15 mouse cellular contexts compared by ENCODE assay signal in the genomic region with DNA sequence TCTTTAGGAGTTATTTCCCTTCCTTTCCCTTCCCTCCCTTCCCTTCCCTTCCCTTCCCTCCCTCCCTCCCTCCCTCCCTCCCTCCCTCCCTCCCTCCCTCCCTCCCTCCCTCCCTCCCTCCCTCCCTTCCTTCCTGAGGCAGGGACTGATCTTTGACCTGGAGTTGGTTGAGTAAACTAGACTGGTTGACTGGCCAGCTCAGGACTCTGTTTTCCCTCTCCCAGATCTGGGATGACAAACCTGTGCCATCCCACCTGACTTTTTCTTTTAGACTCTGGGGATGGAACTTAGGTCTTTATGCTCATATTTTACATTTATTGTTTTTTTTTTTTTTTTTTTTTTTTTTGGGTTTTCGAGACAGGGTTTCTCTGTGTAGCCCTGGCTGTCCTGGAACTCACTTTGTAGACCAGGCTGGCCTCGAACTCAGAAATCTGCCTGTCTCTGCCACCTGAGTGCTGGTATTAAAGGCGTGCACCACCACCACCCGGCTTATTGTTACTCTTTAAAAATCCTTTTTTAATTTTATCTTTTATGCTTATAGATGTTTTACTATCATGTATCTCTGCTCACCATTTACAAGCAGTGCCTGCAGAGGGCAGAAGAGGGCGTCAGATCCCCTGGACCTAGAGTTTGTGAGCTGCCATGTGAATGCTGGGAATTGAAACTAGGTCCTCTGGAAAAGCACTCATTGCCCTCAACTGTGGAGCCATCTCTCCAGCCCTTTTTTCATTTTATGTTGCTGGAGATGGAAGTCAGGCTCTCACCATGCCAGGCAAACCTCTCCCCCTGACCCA. TPM values are rescaled to one million over a fixed set of nuclear protein-coding genes. Genes with fewer than 3 reads are reported as not detected.
DNase-seq lines count a peak whose midpoint lies in the region; ATAC-seq and TF ChIP-seq lines count a peak whose summit lies in the region.
"Had no signal": no experiment of that assay in that cellular context is flagged by ENCODE, and none has a peak within 500 bp of the region (broad histone marks: within the 10 kb centered on the region; RNA-seq: fewer than 3 reads in every experiment).

No protein-coding gene starts in this region.

- H3K4me2 ChIP-seq in midbrain, embryonic 11.5 days: no peak overlapping the region
- H3K4me2 ChIP-seq in midbrain, embryonic 13.5 days (replicated peaks): no peak overlapping the region
- H3K4me2 ChIP-seq: embryonic facial prominence, embryonic 12.5 days; midbrain, embryonic 15.5 days had no signal

- intact Hi-C loops in heart, adult 2 months (cut with DNase I): no loop called here

- no peak for TF ChIP-seq EP300 in heart, adult 2 months (IDR thresholded peaks at IDR 0.05; ENCODE audit: insufficient read depth, low read depth, low read length)

- peak; percentile 28; the same call in 1 of the 2 replicates for TF ChIP-seq CTCF in heart, adult 2 months (IDR thresholded peaks at IDR 0.05)
- TF ChIP-seq CTCF in embryonic fibroblast, embryonic 13.5 days (IDR thresholded peaks at IDR 0.05; ENCODE audit: borderline replicate concordance, insufficient read depth, low read length): 0 out of 2 replicates have a peak, but pooled peaks have one; percentile 3

- H3K27me3 ChIP-seq in heart, adult 2 months (ENCODE audit: control insufficient read depth, insufficient read depth, low read length): no peaks in the 10 kb centered on the region
- no peaks in the 10 kb centered on the region for H3K27me3 ChIP-seq in midbrain, embryonic 11.5 days (ENCODE audit: control insufficient read depth, insufficient read depth, low read length)
- no peaks in the 10 kb centered on the region for H3K27me3 ChIP-seq in midbrain, embryonic 13.5 days
- H3K27me3 ChIP-seq in splenic B cell, adult 2 months (ENCODE audit: control insufficient read depth, insufficient read depth, low read length, poor library complexity, severe bottlenecking): no peaks in the 10 kb centered on the region
- H3K27me3 ChIP-seq: embryonic facial prominence, embryonic 12.5 days; midbrain, embryonic 15.5 days had no signal

- no peak overlapping the region for H3K9ac ChIP-seq in heart, adult 2 months (ENCODE audit: low read depth, low read length)
- H3K9ac ChIP-seq in midbrain, embryonic 11.5 days (ENCODE audit: low read length): no peak overlapping the region
- H3K9ac ChIP-seq in midbrain, embryonic 13.5 days (replicated peaks): no peak overlapping the region
- H3K9ac ChIP-seq: embryonic facial prominence, embryonic 12.5 days; midbrain, embryonic 15.5 days had no signal

- H3K9me3 ChIP-seq in midbrain, embryonic 11.5 days (ENCODE audit: control insufficient read depth, low read length): no peaks in the 10 kb centered on the region
- no peaks in the 10 kb centered on the region for H3K9me3 ChIP-seq in midbrain, embryonic 13.5 days
- H3K9me3 ChIP-seq: embryonic facial prominence, embryonic 12.5 days; midbrain, embryonic 15.5 days had no signal

- peaks cover 4% of the 10 kb centered on the region; the same call in 1 of the 2 replicates for H3K79me2 ChIP-seq in heart, adult 2 months (replicated peaks; ENCODE audit: control insufficient read depth, insufficient read depth, low read length)

- H3K36me3 ChIP-seq in heart, adult 2 months (ENCODE audit: control insufficient read depth, insufficient read depth, low read length): no peaks in the 10 kb centered on the region
- H3K36me3 ChIP-seq in midbrain, embryonic 11.5 days (ENCODE audit: control insufficient read depth, insufficient read depth, low read length): no peaks in the 10 kb centered on the region
- H3K36me3 ChIP-seq in midbrain, embryonic 13.5 days: peaks cover 10% of the 10 kb centered on the region; the same call in 1 of the 2 replicates
- H3K36me3 ChIP-seq in splenic B cell, adult 2 months (ENCODE audit: control insufficient read depth, insufficient read depth, low read length, poor library complexity, severe bottlenecking): no peaks in the 10 kb centered on the region; the same call in 1 of the 2 replicates

- ATAC-seq in midbrain, embryonic 11.5 days (ENCODE audit: low FRiP score): no peak
- no peak for ATAC-seq in midbrain, embryonic 13.5 days
- ATAC-seq: midbrain, embryonic 15.5 days had no signal

- WGBS in heart, adult 2 months: 79% methylated on average over 5 of the region's 5 CpGs
- WGBS in midbrain, embryonic 11.5 days: 89% methylated on average over 4 of the region's 5 CpGs
- WGBS in midbrain, embryonic 13.5 days: 85% methylated on average over 4 of the region's 5 CpGs

- H3K4me1 ChIP-seq in heart, adult 2 months (ENCODE audit: control insufficient read depth, insufficient read depth, low read length): peaks cover 3% of the 10 kb centered on the region
- no peaks in the 10 kb centered on the region for H3K4me1 ChIP-seq in midbrain, embryonic 11.5 days (ENCODE audit: control insufficient read depth, insufficient read depth, low read length)
- no peaks in the 10 kb centered on the region for H3K4me1 ChIP-seq in midbrain, embryonic 13.5 days (replicated peaks)
- H3K4me1 ChIP-seq in embryonic fibroblast, embryonic 13.5 days (ENCODE audit: control insufficient read depth, insufficient read depth, low read length): no peaks in the 10 kb centered on the region
- H3K4me1 ChIP-seq: embryonic facial prominence, embryonic 12.5 days; midbrain, embryonic 15.5 days had no signal

- TF ChIP-seq POLR2A in heart, adult 2 months (IDR thresholded peaks at IDR 0.05; ENCODE audit: insufficient read depth, low read depth, low read length): no peak
- no peak for TF ChIP-seq POLR2A in embryonic fibroblast, embryonic 13.5 days (IDR thresholded peaks at IDR 0.05; ENCODE audit: low read depth, low read length)

- no peak overlapping the region for H3K4me3 ChIP-seq in heart, adult 2 months
- H3K4me3 ChIP-seq in midbrain, embryonic 11.5 days (ENCODE audit: low read depth, low read length): no peak overlapping the region
- H3K4me3 ChIP-seq in midbrain, embryonic 13.5 days (replicated peaks): no peak overlapping the region
- no peak overlapping the region for H3K4me3 ChIP-seq in embryonic fibroblast, embryonic 13.5 days (ENCODE audit: insufficient read depth, low read length)
- H3K4me3 ChIP-seq: embryonic facial prominence, embryonic 12.5 days; midbrain, embryonic 15.5 days had no signal

- no peak overlapping the region for H3K27ac ChIP-seq in heart, adult 2 months
- no peak overlapping the region for H3K27ac ChIP-seq in midbrain, embryonic 11.5 days (ENCODE audit: low read depth, low read length)
- H3K27ac ChIP-seq in midbrain, embryonic 13.5 days: no peak overlapping the region
- no peak overlapping the region for H3K27ac ChIP-seq in embryonic fibroblast, embryonic 13.5 days (ENCODE audit: insufficient read depth, low read length)
- H3K27ac ChIP-seq: embryonic facial prominence, embryonic 12.5 days; midbrain, embryonic 15.5 days had no signal

- DNase-seq in heart, adult 2 months: no peak
- no peak for DNase-seq in heart, adult 9 months (ENCODE audit: low spot score in 2 of 2)
- DNase-seq in midbrain, embryonic 11.5 days (ENCODE audit: low spot score, missing footprints): peak; percentile 51
- peak; percentile 26 for DNase-seq in splenic B cell, adult 2 months (ENCODE audit: low read depth, low spot score)
- DNase-seq in thymus, postnatal 14 days: no peak
- no peak for DNase-seq in ovary, adult 18-20 months (ENCODE audit: low spot score)
- DNase-seq: cerebellum, adult 2 months; heart, postnatal 10 days; left cerebral cortex, postnatal 4 days; lung, postnatal 14 days; right cerebral cortex, postnatal 14 days had no signal

RNA-seq across cellular contexts. Expression of a gene that starts 22.3 kb away (rescaled TPM):
- total RNA-seq in heart, adult 2 months (2021): 10 to 100 TPM; 55.1 to 58.3 TPM
- polyA plus RNA-seq in heart, adult 2 months (2012; rRNA removed): 28.5 and 29.9 TPM in 2 replicates
- 76.6 and 81.1 TPM in 2 replicates for polyA plus RNA-seq in midbrain, embryonic 11.5 days (2014; fragmentation: Nextera tagmentation; extraction: Ambion mirVana)
- polyA plus RNA-seq in midbrain, embryonic 13.5 days (2015; fragmentation: Nextera tagmentation; extraction: Ambion mirVana): 103 and 107 TPM in 2 replicates
- 128 TPM in 2 replicates for polyA plus RNA-seq in embryonic fibroblast, embryonic 13.5 days (2011; ENCODE audit: insufficient read length, low read depth, missing spikeins)

RNA-seq across cellular contexts. Expression of a gene that starts 44.6 kb away (rescaled TPM):
- total RNA-seq in heart, adult 2 months (2021): 10 to 100 TPM; 45.9 to 52.7 TPM
- 20.2 and 30.1 TPM in 2 replicates for polyA plus RNA-seq in heart, adult 2 months (2012; rRNA removed)
- polyA plus RNA-seq in midbrain, embryonic 11.5 days (2014; fragmentation: Nextera tagmentation; extraction: Ambion mirVana): 23.3 and 26.4 TPM in 2 replicates
- polyA plus RNA-seq in midbrain, embryonic 13.5 days (2015; fragmentation: Nextera tagmentation; extraction: Ambion mirVana): 31.7 and 35.5 TPM in 2 replicates
- polyA plus RNA-seq in embryonic fibroblast, embryonic 13.5 days (2011; ENCODE audit: insufficient read length, low read depth, missing spikeins): 45.8 and 48.7 TPM in 2 replicates

Comparison
In these comparisons a context has a peak if more than half of its experiments do, and no peak if none do; other contexts are left out.
1. DNase-seq: peak in midbrain, embryonic 11.5 days (single experiment) and splenic B cell, adult 2 months (single experiment); none in heart, adult 2 months (0 of 2), heart, adult 9 months (0 of 2), thymus, postnatal 14 days (single experiment) and ovary, adult 18-20 months (single experiment).